ENCODE assay signal across 24 mouse cellular contexts in genomic region chr16:72194320-72194719, GRCm38 (mm10).
DNase-seq lines count a peak whose midpoint lies in the region; ATAC-seq and TF ChIP-seq lines count a peak whose summit lies in the region.
"Had no signal": no experiment of that assay in that cellular context is flagged by ENCODE, and none has a peak within 500 bp of the region (broad histone marks: within the 10 kb centered on the region; RNA-seq: fewer than 3 reads in every experiment).

No protein-coding gene starts in this region.

- WGBS in midbrain, embryonic 11.5 days, result 0% methylated on average over 1 of the region's 1 CpGs
- WGBS in midbrain, postnatal 0 days, result 0% methylated on average over 1 of the region's 1 CpGs
- 3% methylated on average over 1 of the region's 1 CpGs for WGBS in forebrain, embryonic 13.5 days

- no peak overlapping the region for H3K9ac ChIP-seq in midbrain, embryonic 11.5 days (ENCODE audit: low read length)
- no peak overlapping the region for H3K9ac ChIP-seq in midbrain, postnatal 0 days (replicated peaks; ENCODE audit: low read length, poor library complexity, severe bottlenecking)
- H3K9ac ChIP-seq in ES-E14 (ENCODE audit: insufficient read depth, low read depth, low read length, poor library complexity, severe bottlenecking), result no peak overlapping the region
- no peak overlapping the region for H3K9ac ChIP-seq in forebrain, embryonic 13.5 days
- H3K9ac ChIP-seq: embryonic facial prominence, embryonic 13.5 days; embryonic facial prominence, embryonic 15.5 days; forebrain, embryonic 12.5 days; forebrain, embryonic 15.5 days; forebrain, postnatal 0 days had no signal

- H3K27ac ChIP-seq in midbrain, embryonic 11.5 days (ENCODE audit: low read depth, low read length), result no peak overlapping the region
- no peak overlapping the region for H3K27ac ChIP-seq in midbrain, postnatal 0 days (ENCODE audit: low read depth, low read length)
- H3K27ac ChIP-seq in ES-E14 (ENCODE audit: insufficient read depth, low read depth, low read length, poor library complexity, severe bottlenecking), result no peak overlapping the region
- H3K27ac ChIP-seq in forebrain, embryonic 13.5 days, result no peak overlapping the region
- H3K27ac ChIP-seq: embryonic facial prominence, embryonic 13.5 days; embryonic facial prominence, embryonic 15.5 days; forebrain, embryonic 10.5 days; forebrain, embryonic 12.5 days; forebrain, embryonic 15.5 days had no signal

- peak; percentile 19 for DNase-seq in embryo, embryonic 10.5 days (ENCODE audit: low spot score)
- no peak for DNase-seq in embryo, embryonic 11 days
- peak; percentile 70 for DNase-seq in midbrain, embryonic 11.5 days (ENCODE audit: low spot score, missing footprints)
- no peak for DNase-seq in midbrain, postnatal 0 days (ENCODE audit: low spot score)
- DNase-seq in ES-E14 (ENCODE audit: low read depth, low spot score), result peak; percentile 13
- peak; percentile 54 for DNase-seq in ZHBTc4 (ENCODE audit: low read depth, low spot score)
- no peak for DNase-seq in heart, adult 11 months
- DNase-seq: adrenal gland, adult 2 months; adrenal gland, postnatal 10 days; adrenal gland, postnatal 25 days; cerebellum, adult 11 months; cerebellum, adult 18-20 months; cerebellum, adult 8-10 months; cerebellum, adult 9-11 months; cerebellum, postnatal 14 days; cerebellum, postnatal 36 days; forebrain, postnatal 0 days had no signal

- ATAC-seq in midbrain, embryonic 11.5 days (ENCODE audit: low FRiP score), result no peak
- ATAC-seq in midbrain, postnatal 0 days (ENCODE audit: low FRiP score), result no peak
- no peak for ATAC-seq in forebrain, embryonic 13.5 days
- ATAC-seq: forebrain, embryonic 15.5 days; forebrain, postnatal 0 days had no signal

- no peak overlapping the region for H3K4me3 ChIP-seq in midbrain, embryonic 11.5 days (ENCODE audit: low read depth, low read length)
- H3K4me3 ChIP-seq in midbrain, postnatal 0 days (ENCODE audit: low read depth, low read length), result no peak overlapping the region
- H3K4me3 ChIP-seq in ES-E14 (ENCODE audit: insufficient read depth in 1 of 2, low read depth in 1 of 2, low read length in 2 of 2, poor library complexity in 1 of 2, severe bottlenecking in 1 of 2), result no peak overlapping the region
- no peak overlapping the region for H3K4me3 ChIP-seq in forebrain, embryonic 13.5 days
- H3K4me3 ChIP-seq: embryonic facial prominence, embryonic 13.5 days; embryonic facial prominence, embryonic 15.5 days; erythroblast, embryonic 14.5 days; forebrain, embryonic 10.5 days; forebrain, embryonic 12.5 days; forebrain, embryonic 15.5 days had no signal

- no peaks in the 10 kb centered on the region for H3K27me3 ChIP-seq in midbrain, embryonic 11.5 days (ENCODE audit: control insufficient read depth, insufficient read depth, low read length)
- no peaks in the 10 kb centered on the region for H3K27me3 ChIP-seq in midbrain, postnatal 0 days (ENCODE audit: insufficient read depth, low read length)
- no peaks in the 10 kb centered on the region for H3K27me3 ChIP-seq in forebrain, embryonic 13.5 days
- H3K27me3 ChIP-seq: embryonic facial prominence, embryonic 13.5 days; embryonic facial prominence, embryonic 15.5 days; forebrain, embryonic 12.5 days; forebrain, embryonic 15.5 days had no signal

- H3K4me1 ChIP-seq in midbrain, embryonic 11.5 days (ENCODE audit: control insufficient read depth, insufficient read depth, low read length), result peaks cover 5% of the 10 kb centered on the region
- H3K4me1 ChIP-seq in midbrain, postnatal 0 days (ENCODE audit: insufficient read depth, low read length), result no peaks in the 10 kb centered on the region
- no peaks in the 10 kb centered on the region for H3K4me1 ChIP-seq in ES-E14 (ENCODE audit: control insufficient read depth in 2 of 2, insufficient read depth in 2 of 2, low read length in 2 of 2, poor library complexity in 1 of 2)
- 0 out of 2 replicates have a peak, but pooled peaks cover 5% of the 10 kb centered on the region for H3K4me1 ChIP-seq in forebrain, embryonic 13.5 days
- H3K4me1 ChIP-seq: embryonic facial prominence, embryonic 13.5 days; embryonic facial prominence, embryonic 15.5 days; forebrain, embryonic 12.5 days; forebrain, embryonic 15.5 days had no signal

- no peak overlapping the region for H3K4me2 ChIP-seq in midbrain, embryonic 11.5 days
- H3K4me2 ChIP-seq in midbrain, postnatal 0 days (ENCODE audit: low read depth, low read length, poor library complexity, severe bottlenecking), result no peak overlapping the region
- H3K4me2 ChIP-seq in forebrain, embryonic 13.5 days, result no peak overlapping the region
- H3K4me2 ChIP-seq: embryonic facial prominence, embryonic 13.5 days; embryonic facial prominence, embryonic 15.5 days; forebrain, embryonic 12.5 days; forebrain, embryonic 15.5 days had no signal

- in situ Hi-C loops in ES-E14 (cut with MboI; ENCODE audit: low sequenced_read_pairs in 2 of 2, unreplicated experiment in 2 of 2), result no loop called here

- no peaks in the 10 kb centered on the region for H3K9me3 ChIP-seq in midbrain, embryonic 11.5 days (ENCODE audit: control insufficient read depth, low read length)
- H3K9me3 ChIP-seq in midbrain, postnatal 0 days (ENCODE audit: low read length), result no peaks in the 10 kb centered on the region
- no peaks in the 10 kb centered on the region for H3K9me3 ChIP-seq in ES-E14 (ENCODE audit: control insufficient read depth, insufficient read depth, low read depth, low read length)
- H3K9me3 ChIP-seq in forebrain, embryonic 13.5 days (replicated peaks), result no peaks in the 10 kb centered on the region
- H3K9me3 ChIP-seq: embryonic facial prominence, embryonic 13.5 days; embryonic facial prominence, embryonic 15.5 days; forebrain, embryonic 10.5 days; forebrain, embryonic 12.5 days; forebrain, embryonic 15.5 days had no signal

- H3K36me3 ChIP-seq in midbrain, embryonic 11.5 days (ENCODE audit: control insufficient read depth, insufficient read depth, low read length), result no peaks in the 10 kb centered on the region
- H3K36me3 ChIP-seq in midbrain, postnatal 0 days (ENCODE audit: insufficient read depth, low read length), result no peaks in the 10 kb centered on the region
- no peaks in the 10 kb centered on the region for H3K36me3 ChIP-seq in ES-E14 (ENCODE audit: control insufficient read depth, insufficient read depth, low read length, poor library complexity, severe bottlenecking)
- H3K36me3 ChIP-seq in forebrain, embryonic 13.5 days (ENCODE audit: poor library complexity, severe bottlenecking), result no peaks in the 10 kb centered on the region
- H3K36me3 ChIP-seq: embryonic facial prominence, embryonic 13.5 days; embryonic facial prominence, embryonic 15.5 days; forebrain, embryonic 10.5 days; forebrain, embryonic 12.5 days; forebrain, embryonic 15.5 days had no signal

- no peak for TF ChIP-seq CTCF in midbrain, postnatal 0 days (IDR thresholded peaks at IDR 0.05)

TF ChIP-seq in ES-E14, 5 proteins besides CTCF, POLR2A, EP300 and RAD21:
- TF ChIP-seq ZNF384 (IDR thresholded peaks at IDR 0.05; ENCODE audit: low read depth, low read length), result peak; percentile 90
- no peak for TF ChIP-seq ZC3H11A (IDR thresholded peaks at IDR 0.05; ENCODE audit: borderline replicate concordance, low read depth, low read length)

Comparison
In these comparisons a context has a peak if more than half of its experiments do, and no peak if none do; other contexts are left out.
1. DNase-seq: peak in embryo, embryonic 10.5 days (single experiment), midbrain, embryonic 11.5 days (single experiment), ES-E14 (single experiment) and ZHBTc4 (single experiment); none in embryo, embryonic 11 days (single experiment), midbrain, postnatal 0 days (single experiment) and heart, adult 11 months (single experiment).